Mouse (Mus musculus) spleen, adult 2 months (tissue): ENCODE results near the gene Prrt2.

Experiments
- CTCF ChIP-seq: fragments of 200-500 bp; IDR thresholded peaks from 2 replicates; pipeline ENCODE4 v1.5.1; 2011; ENCODE audit warnings: mild to moderate bottlenecking, inconsistent platforms; ENCODE audit not compliant: insufficient read depth, insufficient read length, insufficient replicate concordance; ENCODE audit errors: extremely low read depth
- POLR2A ChIP-seq: fragments of 200-500 bp; IDR thresholded peaks from 2 replicates; pipeline ENCODE4 v1.6.1; 2011; ENCODE audit warnings: low read depth, low read length, inconsistent platforms

DNA sequence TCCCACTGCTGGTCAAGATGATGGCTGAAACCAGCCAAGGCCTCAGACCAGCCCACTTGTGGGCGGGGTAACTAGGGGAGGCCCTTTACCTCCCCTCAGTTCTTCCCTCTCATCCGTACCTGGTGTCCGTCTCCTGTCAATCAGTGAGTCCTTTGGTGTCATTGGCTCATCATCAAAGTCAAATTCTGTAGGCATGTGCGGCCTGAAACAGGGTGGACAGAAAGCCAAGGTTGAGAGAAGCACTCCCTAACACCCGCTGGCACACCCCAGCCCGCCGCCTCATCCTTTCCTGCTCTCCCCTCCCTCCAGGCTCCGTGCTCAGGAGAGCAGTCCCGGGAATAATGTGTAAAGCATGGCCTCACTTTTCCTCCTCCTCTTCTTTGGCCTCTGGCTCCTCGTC lies 4.9 kb downstream of the Prrt2 start:
- no peak for TF ChIP-seq POLR2A
- TF ChIP-seq CTCF = no peak
